Mouse (Mus musculus): ENCODE measurements at regions not wholly inside any gene's neighbourhood (a gene's known extent, or its start where the extent isn't known, plus 50 kb on each side); places are given as distances from the start of the nearest gene placed in this dataset.

- 88% methylated on average over 5 of the region's 5 CpGs for WGBS
- Histone ChIP-seq H3K36me3 (ENCODE audit: control insufficient read depth, insufficient read depth, low read length) (no peaks in the 10 kb centered on the region), H3K9ac (ENCODE audit: low read length) (no peak overlapping the region), H3K4me1 (replicated peaks; ENCODE audit: control insufficient read depth, insufficient read depth) (no peaks in the 10 kb centered on the region), H3K4me2 (replicated peaks; ENCODE audit: low read depth) (no peak overlapping the region), H3K27ac (replicated peaks) (no peak overlapping the region), H3K9me3 (ENCODE audit: control insufficient read depth, low read length) (no peaks in the 10 kb centered on the region), H3K27me3 (ENCODE audit: control insufficient read depth, insufficient read depth, low read length) (no peaks in the 10 kb centered on the region), H3K4me3 (ENCODE audit: low read depth, low read length) (no peak overlapping the region)
- ATAC-seq (ENCODE audit: low FRiP score, low TSS enrichment), result no peak
- TF ChIP-seq CTCF (IDR thresholded peaks at IDR 0.05; ENCODE audit: low read depth) (no peak), EP300 (optimal IDR thresholded peaks at IDR 0.05) (no peak)
- DNase-seq (ENCODE audit: low spot score), result no peak
Observed at GRCm38 (mm10) chr10:96237572-96238130, 101.2 kb downstream of the Gm5426 start.

GRCm38 (mm10) chr10:96238251-96238650, 101.8 kb downstream of the Gm5426 start:
- Histone ChIP-seq H3K9me3 (ENCODE audit: control insufficient read depth, low read length) (no peaks in the 10 kb centered on the region), H3K27ac (replicated peaks) (no peak overlapping the region), H3K4me2 (replicated peaks; ENCODE audit: low read depth) (no peak overlapping the region), H3K4me3 (ENCODE audit: low read depth, low read length) (no peak overlapping the region), H3K4me1 (replicated peaks; ENCODE audit: control insufficient read depth, insufficient read depth) (no peaks in the 10 kb centered on the region), H3K36me3 (ENCODE audit: control insufficient read depth, insufficient read depth, low read length) (no peaks in the 10 kb centered on the region), H3K27me3 (ENCODE audit: control insufficient read depth, insufficient read depth, low read length) (no peaks in the 10 kb centered on the region), H3K9ac (ENCODE audit: low read length) (no peak overlapping the region)
- DNase-seq (ENCODE audit: low spot score) (no peak), ATAC-seq (ENCODE audit: low FRiP score, low TSS enrichment) (no peak)
- WGBS, result 71% methylated on average over 4 of the region's 4 CpGs
- TF ChIP-seq EP300 (optimal IDR thresholded peaks at IDR 0.05), result no peak
- TF ChIP-seq CTCF (IDR thresholded peaks at IDR 0.05; ENCODE audit: low read depth), result no peak

- peak; percentile 73 for ATAC-seq (ENCODE audit: low FRiP score, low TSS enrichment)
- WGBS, result 60% methylated on average over 3 of the region's 3 CpGs
Observed at GRCm38 (mm10) chr10:96238850-96239249, 102.4 kb downstream of the Gm5426 start.

GRCm38 (mm10) chr10:96240591-96240990, 104.2 kb downstream of the Gm5426 start:
- H3K27me3 ChIP-seq (ENCODE audit: control insufficient read depth, insufficient read depth, low read length), result no peaks in the 10 kb centered on the region
- H3K9me3 ChIP-seq (ENCODE audit: control insufficient read depth, low read length), result no peaks in the 10 kb centered on the region
- no peaks in the 10 kb centered on the region for H3K4me1 ChIP-seq (replicated peaks; ENCODE audit: control insufficient read depth, insufficient read depth)
- no peak overlapping the region for H3K4me3 ChIP-seq (ENCODE audit: low read depth, low read length)
- no peak overlapping the region for H3K4me2 ChIP-seq (replicated peaks; ENCODE audit: low read depth)
- TF ChIP-seq CTCF (IDR thresholded peaks at IDR 0.05; ENCODE audit: low read depth), result no peak
- TF ChIP-seq EP300 (optimal IDR thresholded peaks at IDR 0.05), result no peak
- H3K9ac ChIP-seq (ENCODE audit: low read length), result no peak overlapping the region
- WGBS, result 85% methylated on average over 4 of the region's 4 CpGs
- ATAC-seq (ENCODE audit: low FRiP score, low TSS enrichment) (no peak), DNase-seq (ENCODE audit: low spot score) (no peak)
- no peaks in the 10 kb centered on the region for H3K36me3 ChIP-seq (ENCODE audit: control insufficient read depth, insufficient read depth, low read length)
- no peak overlapping the region for H3K27ac ChIP-seq (replicated peaks)

More at GRCm38 (mm10) chr10:96238850-96239249, 102.4 kb downstream of the Gm5426 start:
- TF ChIP-seq EP300 (optimal IDR thresholded peaks at IDR 0.05) (no peak), CTCF (IDR thresholded peaks at IDR 0.05; ENCODE audit: low read depth) (no peak)
- H3K4me2 ChIP-seq (replicated peaks; ENCODE audit: low read depth), result no peak overlapping the region
- H3K36me3 ChIP-seq (ENCODE audit: control insufficient read depth, insufficient read depth, low read length), result no peaks in the 10 kb centered on the region
- H3K27me3 ChIP-seq (ENCODE audit: control insufficient read depth, insufficient read depth, low read length), result no peaks in the 10 kb centered on the region
- no peaks in the 10 kb centered on the region for H3K4me1 ChIP-seq (replicated peaks; ENCODE audit: control insufficient read depth, insufficient read depth)
- no peak for DNase-seq (ENCODE audit: low spot score)
- H3K27ac ChIP-seq (replicated peaks), result no peak overlapping the region
- no peak overlapping the region for H3K9ac ChIP-seq (ENCODE audit: low read length)
- no peaks in the 10 kb centered on the region for H3K9me3 ChIP-seq (ENCODE audit: control insufficient read depth, low read length)
- H3K4me3 ChIP-seq (ENCODE audit: low read depth, low read length), result no peak overlapping the region

- H3K9me3 ChIP-seq (ENCODE audit: control insufficient read depth, low read length), result no peaks in the 10 kb centered on the region
- no peak overlapping the region for H3K4me2 ChIP-seq (replicated peaks; ENCODE audit: low read depth)
- DNase-seq (ENCODE audit: low spot score), result no peak
- H3K27ac ChIP-seq (replicated peaks), result no peak overlapping the region
- TF ChIP-seq EP300 (optimal IDR thresholded peaks at IDR 0.05) (no peak), CTCF (IDR thresholded peaks at IDR 0.05; ENCODE audit: low read depth) (no peak)
- H3K36me3 ChIP-seq (ENCODE audit: control insufficient read depth, insufficient read depth, low read length), result no peaks in the 10 kb centered on the region
- H3K4me3 ChIP-seq (ENCODE audit: low read depth, low read length), result no peak overlapping the region
- no peak overlapping the region for H3K9ac ChIP-seq (ENCODE audit: low read length)
- no peak for ATAC-seq (ENCODE audit: low FRiP score, low TSS enrichment)
- no peaks in the 10 kb centered on the region for H3K27me3 ChIP-seq (ENCODE audit: control insufficient read depth, insufficient read depth, low read length)
- no peaks in the 10 kb centered on the region for H3K4me1 ChIP-seq (replicated peaks; ENCODE audit: control insufficient read depth, insufficient read depth)
Observed at GRCm38 (mm10) chr10:96253671-96254070, 117.3 kb downstream of the Gm5426 start.

- no peak overlapping the region for H3K4me3 ChIP-seq (ENCODE audit: low read depth, low read length)
- H3K9me3 ChIP-seq (ENCODE audit: control insufficient read depth, low read length), result no peaks in the 10 kb centered on the region
- no peak overlapping the region for H3K9ac ChIP-seq (ENCODE audit: low read length)
- no peaks in the 10 kb centered on the region for H3K4me1 ChIP-seq (replicated peaks; ENCODE audit: control insufficient read depth, insufficient read depth)
- ATAC-seq (ENCODE audit: low FRiP score, low TSS enrichment) (no peak), DNase-seq (ENCODE audit: low spot score) (no peak)
- 90% methylated on average over 2 of the region's 2 CpGs for WGBS
- H3K27me3 ChIP-seq (ENCODE audit: control insufficient read depth, insufficient read depth, low read length), result no peaks in the 10 kb centered on the region
- H3K36me3 ChIP-seq (ENCODE audit: control insufficient read depth, insufficient read depth, low read length), result no peaks in the 10 kb centered on the region
- TF ChIP-seq CTCF (IDR thresholded peaks at IDR 0.05; ENCODE audit: low read depth) (no peak), EP300 (optimal IDR thresholded peaks at IDR 0.05) (no peak)
- no peak overlapping the region for H3K27ac ChIP-seq (replicated peaks)
- H3K4me2 ChIP-seq (replicated peaks; ENCODE audit: low read depth), result no peak overlapping the region
Observed at GRCm38 (mm10) chr10:96254250-96254862, 118.0 kb downstream of the Gm5426 start.

All from stomach, postnatal 0 days (tissue).